Mouse (Mus musculus) ES-E14 (cell line): ENCODE data around the gene Ckap2l. TPM values are rescaled to one million over a fixed set of nuclear protein-coding genes. Genes with fewer than 3 reads are reported as not detected.

Experiments used
- DNase-seq: peaks from one replicate; pipeline ENCODE4 v3.0.0-alpha.2; 2013; ENCODE audit warnings: low read depth, low spot score
- H3K27ac ChIP-seq: 2 replicates; pipeline ENCODE4 v1.5.1; 2012; ENCODE audit warnings: low read depth, mild to moderate bottlenecking, low read length, moderate library complexity, mixed read lengths; ENCODE audit not compliant: poor library complexity, insufficient read depth, severe bottlenecking
- H3K36me3 ChIP-seq: 2 replicates; pipeline ENCODE4 v1.6.1; 2012; ENCODE audit warnings: mild to moderate bottlenecking, low read length, moderate library complexity, mixed read lengths; ENCODE audit not compliant: control insufficient read depth, poor library complexity, insufficient read depth, severe bottlenecking
- H3K4me1 ChIP-seq, 2 experiments: fragments of 150-350 bp in 1 of 2; sonication (generic) in 1 of 2; 2 replicates each; pipeline ENCODE4 v1.6.1; 2012; ENCODE audit warnings: low read length in 2 of 2, mild to moderate bottlenecking in 1 of 2, mixed read lengths in 1 of 2; ENCODE audit not compliant: control insufficient read depth in 2 of 2, insufficient read depth in 2 of 2, poor library complexity in 1 of 2
- H3K4me3 ChIP-seq, 2 experiments: fragments of 150-350 bp in 1 of 2; sonication (generic) in 1 of 2; 2 replicates each; pipeline ENCODE4 v1.5.1; 2012; ENCODE audit warnings: low read length in 2 of 2, low read depth in 1 of 2, mild to moderate bottlenecking in 1 of 2, mixed read lengths in 1 of 2; ENCODE audit not compliant: insufficient read depth in 1 of 2, poor library complexity in 1 of 2, severe bottlenecking in 1 of 2
- H3K9ac ChIP-seq: 2 replicates; pipeline ENCODE4 v1.6.1; 2012; ENCODE audit warnings: low read depth, mild to moderate bottlenecking, low read length, mixed read lengths; ENCODE audit not compliant: poor library complexity, insufficient read depth, severe bottlenecking
- H3K9me3 ChIP-seq: fragments of 150-350 bp; sonication (generic); 2 replicates; pipeline ENCODE4 v1.6.1; 2012; ENCODE audit warnings: low read depth, mild to moderate bottlenecking, low read length; ENCODE audit not compliant: control insufficient read depth, insufficient read depth
- CHD2 ChIP-seq: IDR thresholded peaks from 2 replicates; pipeline ENCODE4 v1.6.1; 2014; ENCODE audit warnings: mild to moderate bottlenecking, low read depth, low read length, inconsistent platforms
- HCFC1 ChIP-seq: IDR thresholded peaks from 2 replicates; pipeline ENCODE4 v1.6.1; 2012; ENCODE audit warnings: low read length, inconsistent platforms, borderline replicate concordance; ENCODE audit not compliant: insufficient read depth
- MAFK ChIP-seq: IDR thresholded peaks from 2 replicates; pipeline ENCODE4 v1.6.1; 2014; ENCODE audit warnings: mild to moderate bottlenecking, low read depth, low read length, inconsistent platforms; ENCODE audit not compliant: insufficient read depth
- ZC3H11A ChIP-seq: IDR thresholded peaks from 2 replicates; pipeline ENCODE4 v1.6.1; 2012; ENCODE audit warnings: low read depth, mild to moderate bottlenecking, inconsistent platforms, low read length, borderline replicate concordance
- ZNF384 ChIP-seq: IDR thresholded peaks from 2 replicates; pipeline ENCODE4 v1.6.1; 2012; ENCODE audit warnings: low read depth, low read length, inconsistent platforms
- in situ Hi-C, 2 experiments: fragments of 600-800 bp; cut with MboI; formaldehyde crosslinking; loops; one replicate each; pipeline ENCODE4 v1.15.1; 2025; ENCODE audit warnings: low sequenced_read_pairs in 2 of 2, inconsistent platforms in 1 of 2; ENCODE audit not compliant: unreplicated experiment in 2 of 2
- total RNA-seq: library from RNA; depleted of rRNA; stranded (reverse); fragments of 300-350 nt; gene quantifications from 2 replicates; pipeline ENCODE4 v1.2.3, GENCODE M21; 2012

Ckap2l gene
- total RNA-seq, 1 experiment = 15.8 TPM

GRCm38 (mm10) chr2:129227709-129228108 is 69.3 kb downstream of the Ckap2l start:
- H3K4me1 ChIP-seq = peaks cover 5 to 10% of the 10 kb centered on the region in 2 experiments; a peak in 2 of 4 replicates
- TF ChIP-seq MAFK (no peak), ZNF384 (no peak), CHD2 (no peak), HCFC1 (no peak), ZC3H11A (no peak)
- H3K36me3 ChIP-seq = no peaks in the 10 kb centered on the region
- no peak overlapping the region for H3K9ac ChIP-seq
- no peak overlapping the region for H3K4me3 ChIP-seq
- no peaks in the 10 kb centered on the region for H3K9me3 ChIP-seq
- in situ Hi-C loops = no loop called here
- no peak for DNase-seq
- no peak overlapping the region for H3K27ac ChIP-seq

- DNase-seq = no peak
- peaks cover 5 to 10% of the 10 kb centered on the region in 2 experiments; a peak in 2 of 4 replicates for H3K4me1 ChIP-seq
- TF ChIP-seq MAFK (no peak), CHD2 (no peak), HCFC1 (no peak), ZNF384 (no peak), ZC3H11A (no peak)
- in situ Hi-C loops = no loop called here
- H3K9ac ChIP-seq = no peak overlapping the region; the same call in 1 of the 2 replicates
- no peaks in the 10 kb centered on the region for H3K9me3 ChIP-seq
- H3K4me3 ChIP-seq = peak overlapping the region; percentile 1 to 42; a peak in 2 of 4 replicates
- peak overlapping the region; percentile 28; the same call in 1 of the 2 replicates for H3K27ac ChIP-seq
- no peaks in the 10 kb centered on the region for H3K36me3 ChIP-seq
Observed at GRCm38 (mm10) chr2:129227011-129227529, 69.9 kb downstream of the Ckap2l start.

- Histone ChIP-seq H3K27ac (peak overlapping the region; percentile 28), H3K9ac (peak overlapping the region; percentile 45; the same call in 1 of the 2 replicates), H3K36me3 (no peaks in the 10 kb centered on the region), H3K4me3 (peak overlapping the region; percentile 29 to 42; a peak in 3 of 4 replicates), H3K4me1 (peaks cover 5 to 10% of the 10 kb centered on the region in 2 experiments; a peak in 2 of 4 replicates), H3K9me3 (no peaks in the 10 kb centered on the region)
- in situ Hi-C loops = no loop called here
- DNase-seq = no peak
- TF ChIP-seq ZC3H11A (no peak), ZNF384 (no peak), MAFK (no peak), CHD2 (no peak), HCFC1 (no peak)
Observed at GRCm38 (mm10) chr2:129226296-129226851, 70.6 kb downstream of the Ckap2l start.

GRCm38 (mm10) chr2:129225251-129225819 is 71.7 kb downstream of the Ckap2l start:
- Histone ChIP-seq H3K4me3 (no peak overlapping the region), H3K4me1 (peaks cover 5 to 10% of the 10 kb centered on the region in 2 experiments; a peak in 2 of 4 replicates), H3K36me3 (no peaks in the 10 kb centered on the region), H3K9me3 (no peaks in the 10 kb centered on the region), H3K9ac (no peak overlapping the region), H3K27ac (no peak overlapping the region)
- no peak for DNase-seq
- in situ Hi-C loops = no loop called here
- TF ChIP-seq MAFK = no peak
- TF ChIP-seq HCFC1 = no peak
- TF ChIP-seq CHD2 = no peak
- no peak for TF ChIP-seq ZC3H11A
- no peak for TF ChIP-seq ZNF384
